Mouse (Mus musculus) lung, postnatal 36 days (tissue): ENCODE results near the gene B130006D01Rik.

Source experiments
- DNase-seq: peaks from one replicate; pipeline ENCODE4 v3.0.0; 2022; ENCODE audit warnings: mixed read lengths

B130006D01Rik gene

DNA sequence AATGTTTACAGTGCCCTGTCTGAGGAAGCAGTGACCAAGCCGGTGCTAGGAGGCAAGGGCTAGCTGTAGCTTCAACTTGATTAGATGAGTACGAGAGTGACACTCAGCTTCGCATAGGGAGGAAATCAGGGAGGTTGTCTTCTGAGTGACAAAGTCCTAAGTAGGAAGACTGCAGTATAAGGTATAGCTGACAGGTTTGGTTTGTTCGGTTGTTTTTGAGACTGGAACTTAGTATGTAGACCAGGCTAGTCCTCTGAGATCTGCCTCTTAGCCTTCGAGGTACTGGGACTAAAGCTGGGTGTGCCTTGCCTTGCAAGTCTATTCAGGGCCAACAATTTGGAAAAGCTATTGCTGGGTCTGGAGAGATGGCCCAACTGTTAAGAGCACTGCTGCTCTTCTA is at the start of gene B130006D01Rik:
Gene B130006D01Rik, plus strand, starts transcription at position 301 of the 400 bp plus-strand sequence.
- DNase-seq = no peak

DNA sequence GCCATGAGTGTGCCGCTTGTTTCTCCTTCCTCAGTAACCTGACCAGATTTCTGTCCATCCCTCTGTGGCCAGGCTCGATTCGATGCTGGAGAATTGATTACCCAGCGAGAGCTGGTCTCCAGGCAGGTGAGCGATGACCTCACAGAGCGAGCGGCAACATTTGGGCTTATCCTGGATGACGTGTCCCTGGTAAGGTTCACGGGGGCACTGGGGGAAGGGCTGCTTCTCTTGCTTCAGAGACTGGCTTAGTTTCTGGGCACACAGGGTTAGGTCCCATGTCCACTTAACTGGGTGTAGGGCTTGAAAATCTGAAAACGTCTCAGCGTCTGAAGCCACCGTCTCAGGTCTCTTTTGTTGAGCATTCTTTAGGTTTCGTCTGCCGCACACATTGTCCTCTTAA is 47.9 kb upstream of the B130006D01Rik start:
- DNase-seq = no peak

DNA sequence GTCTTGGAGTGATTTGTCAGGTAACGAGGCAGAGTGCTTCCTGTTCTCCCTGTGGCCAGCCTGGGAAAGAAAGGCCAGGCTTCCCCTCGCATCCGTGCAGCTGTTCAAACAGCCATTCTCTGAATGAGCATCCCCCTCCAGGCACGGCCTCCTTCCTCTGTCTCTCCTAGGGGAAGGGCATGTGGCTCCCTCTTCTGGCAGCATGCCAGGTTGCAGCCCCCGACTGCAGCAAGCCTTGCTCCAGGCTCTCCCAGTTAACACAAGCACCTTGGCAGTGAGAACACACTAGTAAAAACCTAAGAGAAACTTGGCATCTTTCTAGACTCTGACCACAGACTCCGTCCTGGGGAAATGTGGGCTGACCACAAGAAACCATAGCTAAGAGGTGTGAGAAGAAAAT is 47.1 kb upstream of the B130006D01Rik start:
- DNase-seq = peak; percentile 38

DNA sequence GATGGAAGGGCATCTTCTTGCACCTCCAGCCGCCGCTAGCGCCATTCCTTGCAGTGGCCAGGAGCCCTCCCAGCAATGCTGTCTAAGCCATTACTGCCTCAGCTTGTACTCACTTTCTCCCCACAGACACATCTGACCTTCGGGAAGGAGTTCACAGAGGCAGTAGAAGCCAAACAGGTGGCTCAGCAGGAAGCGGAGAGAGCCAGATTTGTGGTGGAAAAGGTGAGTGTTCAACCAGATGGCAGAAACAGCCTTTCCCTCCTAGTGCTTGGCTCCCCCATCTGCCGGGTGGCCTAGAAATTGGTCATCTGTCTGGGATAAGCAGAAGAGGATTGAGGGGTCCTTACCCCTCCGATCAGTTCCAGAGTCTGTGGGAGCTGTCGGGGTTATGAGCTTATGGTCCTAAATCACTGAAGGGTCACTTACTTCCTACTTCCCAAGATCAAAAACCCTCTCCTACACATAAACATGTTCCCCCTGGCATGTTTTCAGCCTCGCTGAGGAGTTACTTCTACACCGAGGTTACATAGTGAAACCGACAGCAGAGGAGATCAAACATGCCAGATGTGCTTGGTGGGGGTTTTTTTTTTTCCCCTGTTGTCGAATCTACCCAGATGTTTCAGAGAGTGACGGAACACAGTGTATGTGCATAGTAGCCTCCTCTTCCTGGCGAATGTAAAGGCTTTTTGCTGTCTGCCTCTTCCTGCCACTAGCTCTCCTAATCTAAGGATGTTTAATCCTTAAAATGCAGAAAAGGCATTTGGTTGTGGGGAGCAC is 45.3 kb upstream of the B130006D01Rik start:
- DNase-seq = no peak

DNA sequence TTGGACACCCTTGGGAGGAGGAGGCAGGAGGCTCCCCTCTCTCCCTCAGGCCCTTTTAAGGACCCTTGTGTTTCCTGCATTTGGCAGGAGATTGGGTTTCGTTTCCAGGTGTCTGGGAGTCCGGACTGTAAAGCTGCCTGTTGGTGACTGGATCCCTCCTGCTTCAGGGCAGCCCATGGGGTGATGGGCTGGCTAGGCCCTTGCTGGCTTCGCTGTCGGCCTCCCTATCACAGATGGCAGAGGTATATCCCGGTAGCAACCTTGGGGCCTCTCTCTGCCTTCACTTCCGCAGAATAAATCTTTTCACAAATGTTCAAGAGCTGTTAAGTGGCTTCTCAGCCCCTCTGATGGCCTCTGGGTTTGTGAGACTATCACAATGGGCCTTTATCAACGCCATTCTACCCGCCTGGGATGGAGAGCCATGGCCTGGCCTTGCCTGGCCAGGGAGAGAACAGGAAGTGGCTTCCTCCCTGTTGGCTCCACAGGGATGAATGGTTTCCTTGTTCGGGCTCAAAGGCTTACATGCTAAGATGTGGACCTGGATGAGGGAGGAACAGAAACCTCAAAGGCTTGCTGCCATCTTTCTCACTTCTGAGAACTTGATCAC is 41.3 kb upstream of the B130006D01Rik start:
- DNase-seq = no peak

DNA sequence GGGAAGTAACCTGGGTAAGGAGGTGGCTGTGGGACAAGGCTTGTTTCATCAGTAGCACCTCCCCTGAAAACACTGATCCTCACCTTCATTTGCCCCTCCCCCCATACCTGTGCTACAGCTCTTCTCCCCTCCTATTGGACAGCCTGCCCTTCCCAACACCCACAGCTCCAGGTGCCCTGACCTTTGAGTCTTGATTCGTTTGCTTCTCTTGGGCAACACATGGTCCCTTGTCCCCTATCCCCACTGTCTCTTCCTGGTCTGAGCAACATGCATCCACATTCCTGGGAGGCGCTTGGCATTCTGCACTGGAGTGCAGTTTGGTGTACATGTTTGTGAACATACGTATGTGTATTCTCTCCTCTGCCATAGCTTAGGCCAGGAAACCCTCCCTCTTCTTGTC is 40.4 kb upstream of the B130006D01Rik start:
- DNase-seq = no peak

DNA sequence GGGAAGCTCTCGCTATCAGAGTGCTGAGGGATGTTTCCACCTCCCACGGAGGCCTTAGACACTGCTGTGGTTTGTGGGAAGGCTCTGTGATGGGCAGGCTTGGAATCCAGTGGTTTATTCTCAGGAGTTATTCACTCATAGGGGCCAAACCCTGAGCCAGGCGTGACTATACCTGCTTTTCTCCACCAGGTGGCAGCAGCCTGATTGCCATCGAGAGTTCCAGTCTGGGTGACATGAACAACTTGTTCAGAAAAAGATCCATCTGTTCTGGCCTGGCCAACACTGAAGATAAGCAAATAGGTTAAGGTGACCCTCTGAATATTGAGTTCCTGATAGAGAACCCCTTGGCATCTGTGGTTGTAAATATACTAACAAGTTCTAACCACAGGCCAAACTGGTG is 37.4 kb upstream of the B130006D01Rik start:
- DNase-seq = peak; percentile 91

DNA sequence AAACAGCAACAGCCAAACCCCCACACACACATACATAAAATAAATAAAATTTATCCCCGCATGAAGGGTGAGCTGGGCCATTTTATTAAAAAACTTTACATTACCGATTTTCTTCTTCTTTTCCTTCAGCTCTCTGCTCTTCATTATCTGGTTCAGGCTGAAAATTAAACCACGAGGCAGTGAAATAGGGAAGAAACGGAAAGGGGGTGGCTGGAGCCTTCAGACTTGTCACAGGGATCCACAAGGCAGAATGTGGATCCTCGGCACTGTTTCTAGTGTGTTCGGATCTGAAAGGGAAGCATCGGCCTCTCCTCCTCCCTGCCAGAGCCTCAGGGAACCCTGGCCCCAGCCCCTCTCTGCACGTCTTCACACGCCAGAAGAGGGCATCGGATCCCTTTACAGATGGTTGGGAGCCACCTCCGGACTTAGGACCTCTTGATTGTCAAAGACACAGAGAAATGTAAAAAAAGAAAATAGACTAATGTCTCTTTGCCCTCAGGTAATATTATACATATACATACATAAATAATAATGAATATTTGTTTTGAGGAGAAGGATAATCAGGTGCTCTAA is 36.2 kb upstream of the B130006D01Rik start:
- DNase-seq = peak; percentile 26

DNA sequence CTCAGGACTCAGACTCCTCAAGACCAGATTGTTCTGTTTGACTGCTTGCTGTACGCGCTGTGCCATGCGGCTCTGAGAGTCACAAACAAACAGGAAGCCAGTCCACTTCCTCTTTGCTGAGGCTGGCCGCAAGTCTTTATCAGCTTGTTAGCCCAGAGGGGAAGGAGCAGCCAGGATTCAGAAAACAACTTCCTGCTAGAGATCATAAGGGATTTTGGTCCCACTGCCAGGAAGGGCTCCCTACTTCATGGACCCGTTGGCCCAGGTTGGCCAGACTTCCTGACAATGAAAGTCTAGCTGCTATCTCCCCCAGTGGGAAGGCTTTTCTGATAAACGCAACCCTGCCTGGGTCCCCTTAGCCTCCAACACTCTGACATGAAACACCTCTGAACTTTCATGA is 34.9 kb upstream of the B130006D01Rik start:
- DNase-seq = peak; percentile 83

DNA sequence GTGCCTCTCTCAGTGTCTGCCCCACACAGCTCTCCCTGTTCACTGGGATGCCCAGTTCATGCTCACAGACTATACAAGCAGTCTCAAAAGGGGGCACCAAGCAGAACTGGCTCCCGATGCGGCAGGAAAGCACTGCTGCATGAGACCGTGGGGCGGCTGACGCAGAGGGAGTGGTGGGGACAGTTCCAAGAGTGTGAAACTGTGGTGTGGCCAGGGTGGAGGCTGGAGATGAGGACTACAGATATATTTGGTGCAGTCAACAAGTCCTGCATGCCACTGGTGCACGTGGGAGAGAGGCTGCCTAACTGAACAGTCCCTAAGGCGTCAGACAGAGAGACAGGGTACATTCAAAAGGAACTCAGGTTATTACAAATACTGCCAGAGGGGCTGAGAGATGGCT is 34.4 kb upstream of the B130006D01Rik start:
- peak; percentile 63 for DNase-seq

DNA sequence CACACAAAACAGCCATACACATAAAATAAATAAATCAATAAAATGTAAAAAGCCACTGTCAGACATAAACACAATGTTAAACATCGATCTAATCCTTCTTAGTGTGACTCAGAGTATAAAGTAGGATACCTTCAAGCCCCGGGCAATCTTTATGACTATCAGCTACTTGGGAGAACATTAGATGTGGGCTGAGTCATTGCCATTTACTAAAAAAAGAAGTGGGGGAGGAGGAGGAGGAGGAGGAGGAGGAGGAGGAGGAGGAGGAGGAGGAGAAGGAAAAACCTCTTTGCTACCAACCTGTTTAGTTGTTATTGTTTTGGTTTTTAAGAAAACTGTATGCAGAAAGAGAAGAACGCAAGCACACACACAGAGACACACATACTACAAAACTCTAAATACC is 33.8 kb upstream of the B130006D01Rik start:
- no peak for DNase-seq

DNA sequence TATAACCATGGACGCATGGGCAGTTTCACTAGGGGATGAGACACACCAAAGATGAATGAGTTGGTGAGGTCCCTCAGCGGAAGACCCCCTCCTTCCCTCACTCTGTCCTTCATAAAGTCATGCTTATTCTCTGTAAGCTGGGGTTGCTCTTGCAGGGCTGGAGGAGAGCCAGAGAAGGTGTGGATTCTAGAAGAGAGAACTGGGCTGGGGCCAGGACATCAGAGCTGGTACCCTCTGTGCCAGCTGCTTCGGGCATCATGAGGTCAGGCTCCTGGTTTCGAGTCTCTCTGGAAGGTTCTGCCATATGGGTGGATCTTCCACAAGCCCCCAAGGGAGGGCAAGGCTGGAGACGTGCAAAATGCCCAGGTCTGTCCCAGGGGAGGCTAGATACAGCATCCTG is 24.8 kb upstream of the B130006D01Rik start:
- no peak for DNase-seq

DNA sequence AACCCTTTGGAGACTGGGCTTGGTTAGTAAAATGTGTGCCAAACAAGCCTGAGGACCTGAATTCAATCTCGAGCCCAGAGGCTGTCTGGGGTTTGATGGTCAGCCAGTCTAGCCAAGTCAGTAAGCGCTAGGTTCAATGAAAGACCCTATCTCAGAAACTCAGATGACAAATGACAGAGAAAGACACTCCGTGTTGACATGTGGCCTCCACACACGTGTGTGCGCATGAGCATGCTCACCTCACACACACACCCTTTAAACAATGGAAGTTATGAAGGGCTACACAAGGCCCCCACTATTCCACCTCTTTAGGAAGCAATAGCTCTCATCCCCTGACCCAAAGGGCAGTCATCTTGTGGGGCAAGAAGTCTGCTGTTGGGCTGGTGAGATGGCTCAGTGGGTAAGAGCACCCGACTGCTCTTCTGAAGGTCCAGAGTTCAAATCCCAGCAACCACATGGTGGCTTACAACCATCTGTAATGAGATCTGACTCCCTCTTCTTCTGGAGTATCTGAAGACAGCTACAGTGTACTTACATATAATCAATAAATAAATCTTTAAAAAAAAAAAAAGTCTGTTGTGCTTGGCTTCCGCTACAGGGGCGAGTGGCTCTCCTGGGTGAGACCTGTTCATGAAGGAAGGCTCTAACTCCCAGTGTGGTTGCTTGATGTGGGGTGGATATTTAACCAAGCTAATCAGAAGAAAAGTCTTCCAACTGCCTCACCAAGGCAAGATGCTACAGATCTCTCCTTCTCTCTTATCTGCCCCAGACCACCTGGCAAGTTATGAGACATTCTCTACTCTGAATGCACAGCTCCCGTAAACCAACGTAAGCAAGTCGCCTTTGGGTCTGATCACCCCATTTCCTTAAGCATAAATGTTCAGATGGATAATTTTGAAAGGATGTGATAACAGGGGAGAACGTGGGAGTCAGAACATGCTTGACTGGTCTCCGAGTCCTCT is 22.3 kb upstream of the B130006D01Rik start:
- no peak for DNase-seq

DNA sequence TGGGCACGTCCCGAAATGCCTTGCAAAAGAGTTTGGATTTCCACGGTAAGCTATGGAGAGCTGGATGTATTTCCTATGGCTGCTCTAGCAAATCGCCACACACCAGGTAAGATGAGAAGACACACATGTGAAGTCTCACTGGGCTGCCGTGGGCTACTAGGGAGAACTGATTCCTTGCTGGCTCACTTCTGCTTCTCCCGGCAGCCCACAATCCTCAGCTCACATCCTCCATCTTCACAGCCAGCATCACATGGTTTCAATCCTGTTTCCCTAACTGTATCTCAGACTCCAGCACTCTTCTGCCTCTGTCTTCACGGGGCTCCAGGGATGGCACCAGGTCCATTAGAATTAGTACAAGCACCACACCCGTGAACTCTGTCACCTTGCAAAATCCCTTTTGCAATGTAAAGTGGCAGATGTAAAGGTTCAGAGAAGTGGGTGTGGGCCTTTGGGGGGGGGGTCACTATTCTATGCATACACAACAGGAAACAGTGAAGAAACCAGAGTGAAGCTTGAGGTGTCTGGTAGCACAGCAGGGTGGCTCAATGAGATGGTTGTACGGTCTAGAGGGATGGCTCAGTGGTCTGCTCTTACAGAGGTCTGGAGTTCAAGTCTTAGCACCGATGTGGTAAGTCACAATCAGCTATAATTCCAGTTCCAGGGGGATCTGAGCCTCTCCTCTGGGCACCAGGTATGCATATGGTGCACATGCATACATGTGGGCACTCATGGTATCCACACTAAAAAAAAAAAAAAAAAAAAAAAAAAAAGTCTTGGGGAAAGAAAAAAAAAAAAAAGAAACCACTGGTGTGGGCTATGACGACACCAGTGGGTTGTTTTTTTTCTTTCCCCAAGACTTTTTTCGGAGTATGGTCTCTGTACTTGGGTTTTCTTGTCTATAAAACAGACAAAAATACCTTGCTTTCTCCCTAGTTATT is 19.1 kb upstream of the B130006D01Rik start:
- no peak for DNase-seq

DNA sequence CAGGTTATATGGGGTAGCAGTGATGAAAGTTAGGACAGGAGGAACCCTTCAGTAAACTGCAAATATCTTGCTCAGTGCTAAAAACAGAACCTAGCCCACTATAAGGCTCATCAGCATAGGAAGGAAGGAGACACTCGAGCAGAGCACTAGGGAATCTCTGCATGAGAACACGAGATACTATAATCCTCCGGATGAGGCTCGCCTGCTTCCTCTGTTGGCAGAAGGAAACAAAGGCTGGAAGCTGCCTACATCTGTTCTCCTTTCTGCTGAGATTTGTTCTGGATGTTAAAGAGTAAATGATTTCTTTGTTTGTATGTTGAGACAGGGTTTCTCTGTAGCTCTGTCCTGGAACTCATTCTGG is 18.4 kb upstream of the B130006D01Rik start:
- no peak for DNase-seq

DNA sequence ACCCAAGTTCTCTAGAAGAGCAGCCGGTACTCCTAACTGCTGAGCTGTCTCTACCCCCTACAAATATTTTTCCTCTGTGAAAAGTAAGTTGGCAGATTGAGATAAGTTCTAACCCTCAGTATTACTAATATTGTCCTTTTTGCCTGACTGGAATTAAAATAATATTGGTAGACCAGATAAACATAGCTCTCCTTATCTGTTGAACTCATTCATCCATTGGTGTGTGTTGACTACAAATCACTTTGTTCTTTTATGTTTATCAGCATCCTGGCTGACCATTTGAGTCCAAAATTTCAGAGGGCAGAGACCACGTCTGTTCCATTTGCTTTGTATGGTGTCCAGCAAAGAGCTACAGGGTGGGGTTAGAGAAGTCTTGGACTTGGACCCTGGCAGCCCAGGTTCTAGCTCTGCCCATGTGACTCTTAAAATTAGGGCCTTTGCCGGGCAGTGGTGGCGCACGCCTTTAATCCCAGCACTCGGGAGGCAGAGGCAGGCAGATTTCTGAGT is 13.8 kb upstream of the B130006D01Rik start:
- DNase-seq = no peak

DNA sequence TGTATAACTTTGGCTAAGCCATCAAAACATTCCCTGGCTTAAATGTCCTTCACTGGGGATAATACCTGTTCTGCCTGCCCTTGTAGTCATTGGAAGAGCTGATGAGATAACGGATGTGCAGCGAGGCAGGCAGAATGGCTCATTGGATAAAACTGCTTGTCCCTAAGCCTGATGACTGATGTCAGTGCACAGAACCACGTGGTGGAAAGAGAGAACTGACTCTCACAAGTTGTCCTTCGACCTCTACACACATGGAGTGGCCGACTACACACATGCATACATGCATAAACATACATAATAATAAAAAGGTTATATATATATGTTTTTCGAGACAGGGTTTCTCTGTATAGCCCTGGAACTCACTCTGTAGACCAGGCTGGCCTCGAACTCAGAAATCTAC is 12.9 kb upstream of the B130006D01Rik start:
- DNase-seq = no peak

DNA sequence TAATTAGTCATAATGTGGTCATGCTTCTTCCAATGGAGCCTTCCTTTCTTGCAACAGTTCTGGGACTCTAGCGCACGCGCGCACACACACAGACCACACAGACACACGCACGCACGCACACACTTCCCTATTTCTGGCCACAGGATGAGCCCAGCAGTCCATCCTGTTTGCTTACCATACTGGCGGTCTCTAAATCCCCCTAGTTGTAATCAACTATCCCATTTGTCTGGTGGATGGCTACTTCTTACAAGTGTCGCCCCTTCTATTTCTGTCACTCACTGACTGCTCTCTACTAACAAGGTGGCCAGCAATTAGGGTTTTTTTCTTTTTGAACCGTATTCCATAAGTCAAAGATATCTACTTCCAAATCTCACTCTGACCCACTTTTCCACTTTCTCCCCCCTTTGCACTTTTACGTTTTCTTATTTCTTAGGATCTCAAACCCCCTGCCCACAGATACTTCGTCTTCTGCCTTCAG is 11.3 kb upstream of the B130006D01Rik start:
- peak; percentile 64 for DNase-seq

DNA sequence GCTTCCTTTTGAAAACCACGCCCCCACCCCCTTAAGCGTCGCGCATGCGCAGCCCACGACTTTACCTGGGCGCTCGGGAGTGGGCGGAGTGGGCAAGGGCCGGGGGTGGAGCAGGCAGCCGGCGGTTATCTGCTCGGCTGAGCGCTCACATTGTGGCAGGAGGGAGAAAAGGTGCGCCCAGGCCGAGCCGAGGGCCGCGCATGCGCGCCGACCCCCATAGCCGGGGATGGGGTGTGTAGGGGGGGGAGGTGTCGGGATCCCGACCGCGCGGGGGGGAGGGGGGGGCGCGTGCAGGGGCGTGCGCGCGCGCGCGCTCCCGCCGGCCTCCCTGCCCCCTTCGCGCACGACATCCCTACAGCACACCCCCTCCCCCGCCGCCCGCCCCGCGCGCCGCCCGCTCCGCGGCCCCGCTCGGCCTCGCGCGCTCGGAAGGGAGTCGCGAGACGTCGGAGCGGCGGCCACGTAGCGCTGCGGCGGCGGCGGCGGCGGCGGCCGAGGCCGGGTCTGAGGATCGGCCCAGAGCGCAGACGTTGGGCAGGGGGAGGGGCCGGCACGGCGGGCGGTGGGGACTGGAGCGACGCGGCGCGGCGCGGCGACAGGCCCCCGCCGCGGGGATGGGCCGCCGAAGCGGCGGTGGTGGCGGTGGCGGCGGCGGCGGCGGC is 10.7 kb upstream of the B130006D01Rik start, which contains the start of gene Zfp652:
Gene Zfp652, plus strand, starts transcription at position 111 of the 662 bp plus-strand sequence.
- peak; percentile 94 for DNase-seq

DNA sequence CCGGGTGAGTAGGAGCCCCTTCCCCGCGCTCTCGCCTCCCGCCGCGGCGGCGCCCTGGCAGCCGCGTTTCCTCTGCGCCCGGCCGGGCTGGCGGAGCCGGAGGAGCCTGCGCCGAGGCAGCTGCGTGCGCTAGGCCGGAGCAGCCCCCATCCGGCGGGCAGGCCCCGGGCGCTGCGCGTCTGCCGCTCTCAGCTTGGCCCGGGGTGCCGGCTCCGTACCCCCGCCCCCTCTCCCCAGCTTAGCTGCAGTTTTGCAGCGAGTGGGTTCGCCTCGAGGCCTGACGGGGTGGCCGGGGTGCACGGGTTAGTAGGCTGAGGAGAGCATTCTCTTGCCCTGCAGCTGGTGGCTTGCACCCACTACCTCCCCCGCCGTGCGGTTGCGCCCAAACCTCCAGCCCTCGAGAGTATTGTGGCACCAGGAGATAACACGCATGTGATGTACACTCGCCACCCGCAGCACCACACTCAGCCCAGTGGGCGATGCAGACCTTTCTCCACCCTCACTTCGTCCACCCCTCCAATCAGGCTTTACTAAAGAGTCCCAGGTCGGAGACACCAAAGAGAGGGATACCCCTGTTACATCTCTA is 10.1 kb upstream of the B130006D01Rik start:
- DNase-seq = peak; percentile 37
